Mouse (Mus musculus): Measurements from ENCODE around the gene Rbfox3. TPM values are rescaled to one million over a fixed set of nuclear protein-coding genes. Genes with fewer than 3 reads are reported as not detected.

Gene Rbfox3
- total and polyA plus RNA-seq, 3 experiments = not detected

DNA sequence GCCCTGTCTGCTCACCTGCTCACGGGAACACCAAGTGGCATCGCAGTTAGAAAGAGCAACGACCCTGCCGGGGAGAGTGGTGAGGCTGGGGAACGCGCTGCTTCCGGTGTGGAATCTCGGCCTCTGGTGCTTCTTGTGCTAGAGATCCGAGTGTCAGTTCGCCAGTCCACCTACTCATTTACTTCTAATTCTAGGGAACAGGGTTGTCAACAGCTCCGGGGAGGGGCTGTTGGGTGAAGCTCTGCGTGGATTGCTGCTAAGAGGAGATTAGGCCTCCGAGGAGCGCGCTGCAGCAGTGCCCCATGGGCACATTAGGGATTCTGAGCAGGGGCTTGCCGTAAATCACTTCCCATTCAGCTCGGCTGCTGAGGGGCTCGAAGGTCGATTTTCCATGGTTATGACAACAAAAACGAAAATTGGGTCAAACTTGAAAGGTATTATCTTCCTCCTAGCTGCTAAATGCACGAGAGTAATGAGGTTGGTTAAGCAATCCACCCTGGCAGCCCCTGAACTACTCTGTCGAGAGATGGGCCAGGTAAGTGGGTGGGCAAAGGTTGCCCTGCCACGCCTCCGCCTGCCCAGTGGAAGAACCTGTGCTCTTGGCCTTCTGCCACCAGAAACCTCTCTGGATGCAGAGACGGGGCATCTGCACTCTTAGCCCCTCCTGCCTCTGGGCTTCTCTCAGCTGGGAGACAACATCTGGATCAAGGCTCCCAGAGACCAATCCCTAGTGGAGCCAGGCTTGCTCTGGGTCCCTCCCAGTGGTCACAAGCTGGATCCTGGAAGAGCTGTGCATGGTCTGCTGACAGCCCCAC is 85.9 kb downstream of the Rbfox3 start:
- dilution Hi-C loops (cut with MboI; ENCODE audit: extremely low pct_ligation_motif_present, extremely low pct_unique_long_range_greater_than_20kb, low sequenced_read_pairs) = no loop called here
- Histone ChIP-seq H3K9ac (ENCODE audit: insufficient read depth, low read depth) (no peak overlapping the region), H3K4me1 (ENCODE audit: control insufficient read depth in 1 of 2, insufficient read depth in 2 of 2) (no peaks in the 10 kb centered on the region), H3K4me3 (replicated peaks in 1 of 3; ENCODE audit: low read depth in 2 of 3, low read length in 2 of 3, poor library complexity in 1 of 3) (no peak overlapping the region), H3K27ac (ENCODE audit: insufficient read depth, low read depth) (no peak overlapping the region), H3K27me3 (replicated peaks) (peaks cover 88% of the 10 kb centered on the region), H3K79me2 (replicated peaks; ENCODE audit: control insufficient read depth, extremely low read depth, insufficient read depth, poor library complexity, severe bottlenecking) (no peaks in the 10 kb centered on the region), H3K36me3 (replicated peaks in 1 of 2; ENCODE audit: control insufficient read depth in 1 of 2, insufficient read depth in 1 of 2, low read length in 1 of 2) (no peaks in the 10 kb centered on the region), H3K9me3 (replicated peaks; ENCODE audit: low read length) (no peaks in the 10 kb centered on the region), H3K4me2 (ENCODE audit: insufficient read depth, low read depth, poor library complexity, severe bottlenecking) (no peak overlapping the region)
- in situ Hi-C loops (cut with MboI; ENCODE audit: low pct_ligation_motif_present, low pct_unique_long_range_greater_than_20kb, low sequenced_read_pairs) = no loop called here
- no peak for DNase-seq (ENCODE audit: extremely low read depth)
- TF ChIP-seq KAT2A (IDR thresholded peaks at IDR 0.05; ENCODE audit: insufficient replicate concordance, low read length) = no peak
- no peak for TF ChIP-seq TCF12 (IDR thresholded peaks at IDR 0.05; ENCODE audit: low read depth, low read length)
- no peak for TF ChIP-seq PAX5 (IDR thresholded peaks at IDR 0.05; ENCODE audit: low read length)
- TF ChIP-seq POLR2AphosphoS2 (IDR thresholded peaks at IDR 0.05; ENCODE audit: low read depth, low read length) = no peak
- no peak for TF ChIP-seq CHD2 (IDR thresholded peaks at IDR 0.05; ENCODE audit: low read length)
- no peak for TF ChIP-seq ZNF384 (IDR thresholded peaks at IDR 0.05; ENCODE audit: low read depth, low read length)
- no peak for TF ChIP-seq HCFC1 (IDR thresholded peaks at IDR 0.05; ENCODE audit: low read depth, low read length)
- TF ChIP-seq MEF2A (IDR thresholded peaks at IDR 0.05; ENCODE audit: borderline replicate concordance, low read depth, low read length) = no peak
- no peak for TF ChIP-seq NRF1 (IDR thresholded peaks at IDR 0.05; ENCODE audit: low read depth, low read length)
- TF ChIP-seq MAZ (IDR thresholded peaks at IDR 0.05; ENCODE audit: low read depth, low read length) = no peak
- TF ChIP-seq JUND (conservative IDR thresholded peaks at IDR 0.05; ENCODE audit: low read depth, low read length) = no peak
- TF ChIP-seq MAX (IDR thresholded peaks at IDR 0.05; ENCODE audit: low read length) = no peak
- TF ChIP-seq UBTF (IDR thresholded peaks at IDR 0.05; ENCODE audit: low read depth, low read length) = no peak
- no peak for TF ChIP-seq SMC3 (IDR thresholded peaks at IDR 0.05; ENCODE audit: low read depth, low read length)
- no peak for TF ChIP-seq JUN (IDR thresholded peaks at IDR 0.05; ENCODE audit: insufficient read depth, low read depth, low read length)
- no peak for TF ChIP-seq ELF1 (IDR thresholded peaks at IDR 0.05; ENCODE audit: low read depth, low read length)
- no peak for TF ChIP-seq EP300 (IDR thresholded peaks at IDR 0.05; ENCODE audit: low read length)
- no peak for TF ChIP-seq USF2 (conservative IDR thresholded peaks at IDR 0.05; ENCODE audit: low read depth, low read length)

- Histone ChIP-seq H3K79me2 (replicated peaks; ENCODE audit: control insufficient read depth, extremely low read depth, insufficient read depth, poor library complexity, severe bottlenecking) (no peaks in the 10 kb centered on the region), H3K27me3 (replicated peaks) (peaks cover 80% of the 10 kb centered on the region), H3K27ac (ENCODE audit: insufficient read depth, low read depth) (no peak overlapping the region), H3K4me1 (ENCODE audit: control insufficient read depth in 1 of 2, insufficient read depth in 2 of 2) (no peaks in the 10 kb centered on the region), H3K4me2 (ENCODE audit: insufficient read depth, low read depth, poor library complexity, severe bottlenecking) (no peak overlapping the region), H3K9me3 (replicated peaks; ENCODE audit: low read length) (no peaks in the 10 kb centered on the region), H3K9ac (ENCODE audit: insufficient read depth, low read depth) (no peak overlapping the region), H3K36me3 (replicated peaks in 1 of 2; ENCODE audit: control insufficient read depth in 1 of 2, insufficient read depth in 1 of 2, low read length in 1 of 2) (no peaks in the 10 kb centered on the region), H3K4me3 (replicated peaks in 1 of 3; ENCODE audit: low read depth in 2 of 3, low read length in 2 of 3, poor library complexity in 1 of 3) (no peak overlapping the region)
- no peak for TF ChIP-seq POLR2A (IDR thresholded peaks at IDR 0.05; ENCODE audit: low read depth, low read length)
- no peak for TF ChIP-seq MXI1 (IDR thresholded peaks at IDR 0.05; ENCODE audit: low read depth, low read length)
- TF ChIP-seq NRF1 (IDR thresholded peaks at IDR 0.05; ENCODE audit: low read depth, low read length) = no peak
- TF ChIP-seq CTCF (conservative IDR thresholded peaks at IDR 0.05 in 1 of 2, IDR thresholded peaks at IDR 0.05 in 1 of 2; ENCODE audit: low read depth in 2 of 2, low read length in 2 of 2) = no peak
- TF ChIP-seq ETS1 (conservative IDR thresholded peaks at IDR 0.05; ENCODE audit: low read depth, low read length) = no peak
- no peak for DNase-seq (ENCODE audit: extremely low read depth)
- in situ Hi-C loops (cut with MboI; ENCODE audit: low pct_ligation_motif_present, low pct_unique_long_range_greater_than_20kb, low sequenced_read_pairs) = no loop called here
- dilution Hi-C loops (cut with MboI; ENCODE audit: extremely low pct_ligation_motif_present, extremely low pct_unique_long_range_greater_than_20kb, low sequenced_read_pairs) = no loop called here
Observed at GRCm38 (mm10) chr11:118821353-118821752, 90.0 kb downstream of the Rbfox3 start.

Data from CH12.LX (cell line).